16 mouse cellular contexts compared by ENCODE assay signal in genomic region chr1:187142984-187143383, GRCm38 (mm10).
"Had no signal": no experiment of that assay in that cellular context is flagged by ENCODE, and none has a peak within 500 bp of the region (broad histone marks: within the 10 kb centered on the region; RNA-seq: fewer than 3 reads in every experiment).

No protein-coding gene starts in this region.

- H3K4me1 ChIP-seq: limb, embryonic 12.5 days; lung, embryonic 15.5 days; midbrain, embryonic 13.5 days; neural tube, embryonic 15.5 days had no signal

- H3K9me3 ChIP-seq: limb, embryonic 12.5 days; lung, embryonic 15.5 days; midbrain, embryonic 13.5 days; neural tube, embryonic 15.5 days had no signal

- H3K27ac ChIP-seq: limb, embryonic 12.5 days; liver, embryonic 14.5 days; lung, embryonic 15.5 days; macrophage; midbrain, embryonic 13.5 days; neural tube, embryonic 15.5 days had no signal

- H3K36me3 ChIP-seq: limb, embryonic 12.5 days; lung, embryonic 15.5 days; midbrain, embryonic 13.5 days; neural tube, embryonic 15.5 days had no signal

- ATAC-seq: midbrain, embryonic 13.5 days had no signal

- H3K9ac ChIP-seq: limb, embryonic 12.5 days; liver, embryonic 14.5 days; lung, embryonic 15.5 days; midbrain, embryonic 13.5 days; neural tube, embryonic 15.5 days had no signal

- H3K4me2 ChIP-seq: limb, embryonic 12.5 days; lung, embryonic 15.5 days; midbrain, embryonic 13.5 days; neural tube, embryonic 15.5 days had no signal

- H3K27me3 ChIP-seq: limb, embryonic 12.5 days; lung, embryonic 15.5 days; midbrain, embryonic 13.5 days; neural tube, embryonic 15.5 days had no signal

- H3K4me3 ChIP-seq: limb, embryonic 12.5 days; lung, embryonic 15.5 days; midbrain, embryonic 13.5 days; myocyte; neural tube, embryonic 15.5 days had no signal

- DNase-seq: kidney, adult 18-20 months; kidney, postnatal 14 days; layer of hippocampus, adult 9-11 months; layer of hippocampus, postnatal 36 days; liver; lung, postnatal 14 days; right cerebral cortex, postnatal 4 days; spleen, adult 18-20 months; thymus, postnatal 4 days had no signal
